Mouse (Mus musculus) neural tube, embryonic 13.5 days (tissue): Measurements from ENCODE around the gene Srd5a3. TPM values are rescaled to one million over a fixed set of nuclear protein-coding genes. Genes with fewer than 3 reads are reported as not detected.

Experiments
- polyA plus RNA-seq: library from polyadenylated mRNA; unstranded; fragments of >200 nt; fragmentation: Nextera tagmentation; extraction: Ambion mirVana; gene quantifications from 2 replicates; pipeline ENCODE4 v1.2.1, GENCODE M21; 2015

Srd5a3 gene
- polyA plus RNA-seq, 1 experiment from 2014 or later: 17.8 TPM

Other genes starting within 250 kb of the Srd5a3 start
- gene Kdr, start 161.8 kb upstream of the Srd5a3 start, polyA plus RNA-seq: 23.4 and 25.2 TPM in 2 replicates
- gene Tmem165, start 43.6 kb downstream of the Srd5a3 start, polyA plus RNA-seq: 58.6 and 62.3 TPM in 2 replicates
- 13.0 and 13.6 TPM in 2 replicates for gene Clock, start 164.5 kb downstream of the Srd5a3 start, polyA plus RNA-seq
- gene Pdcl2, start 190.9 kb downstream of the Srd5a3 start, polyA plus RNA-seq: not detected in 2 replicates
- 1.5 TPM in 2 replicates for gene Nmu, start 223.5 kb downstream of the Srd5a3 start, polyA plus RNA-seq